In the genomic region with DNA sequence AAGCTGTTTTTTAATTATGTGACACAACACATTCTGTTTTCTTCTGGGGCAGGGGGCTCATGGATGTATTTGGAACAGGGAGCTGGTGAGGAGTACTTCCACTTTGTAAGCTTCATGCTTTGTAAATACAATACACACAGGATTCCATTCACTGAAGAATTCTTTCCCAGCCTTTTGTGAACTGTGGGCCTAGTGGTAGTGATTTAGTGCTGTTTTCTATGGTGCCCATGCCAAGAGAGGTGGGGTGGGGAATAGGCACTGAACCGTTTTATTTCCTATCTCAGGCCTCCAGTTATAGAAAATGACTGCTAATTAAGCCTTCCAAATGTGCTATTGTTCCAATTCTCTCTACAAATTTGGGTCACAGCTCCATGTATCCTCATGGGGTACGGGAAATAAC, we compare ENCODE assay signal across 18 mouse cellular contexts.
"Had no signal": no experiment of that assay in that cellular context is flagged by ENCODE, and none has a peak within 500 bp of the region (broad histone marks: within the 10 kb centered on the region; RNA-seq: fewer than 3 reads in every experiment).

No protein-coding gene starts in this region.

- H3K36me3 ChIP-seq: intestine, embryonic 15.5 days; limb, embryonic 12.5 days; limb, embryonic 15.5 days; midbrain, embryonic 10.5 days had no signal

- H3K4me3 ChIP-seq: intestine, embryonic 15.5 days; limb, embryonic 12.5 days; limb, embryonic 15.5 days; midbrain, embryonic 10.5 days had no signal

- ATAC-seq: intestine, embryonic 15.5 days; liver, postnatal 0 days; lung, postnatal 0 days had no signal

- H3K27ac ChIP-seq: intestine, embryonic 15.5 days; limb, embryonic 12.5 days; limb, embryonic 15.5 days; liver, embryonic 14.5 days; macrophage; midbrain, embryonic 10.5 days had no signal

- H3K27me3 ChIP-seq: intestine, embryonic 15.5 days; limb, embryonic 12.5 days; limb, embryonic 15.5 days had no signal

- DNase-seq: kidney, adult 11 months; kidney, adult 9 months; kidney, postnatal 10 days; kidney, postnatal 4 days; left cerebral cortex, postnatal 4 days; liver, postnatal 0 days; lung, embryonic 14.5 days; midbrain, embryonic 14.5 days; thymus, adult 18-20 months; thymus, postnatal 36 days had no signal

- H3K4me1 ChIP-seq: intestine, embryonic 15.5 days; limb, embryonic 12.5 days; limb, embryonic 15.5 days had no signal

- H3K4me2 ChIP-seq: intestine, embryonic 15.5 days; limb, embryonic 12.5 days; limb, embryonic 15.5 days; liver, embryonic 11.5 days; lung, embryonic 14.5 days had no signal

- H3K9me3 ChIP-seq: intestine, embryonic 15.5 days; limb, embryonic 12.5 days; limb, embryonic 15.5 days; midbrain, embryonic 10.5 days had no signal

- H3K9ac ChIP-seq: intestine, embryonic 15.5 days; limb, embryonic 12.5 days; limb, embryonic 15.5 days; liver, embryonic 14.5 days; liver, postnatal 0 days; lung, embryonic 14.5 days had no signal
